Mouse (Mus musculus): ENCODE data around the gene Pdcd2.
"Not testable (repeated sequence)": the region's sequence is repeated elsewhere in the genome, so short reads cannot be mapped to it uniquely, and the experiment has no call there.

Gene Pdcd2

DNA sequence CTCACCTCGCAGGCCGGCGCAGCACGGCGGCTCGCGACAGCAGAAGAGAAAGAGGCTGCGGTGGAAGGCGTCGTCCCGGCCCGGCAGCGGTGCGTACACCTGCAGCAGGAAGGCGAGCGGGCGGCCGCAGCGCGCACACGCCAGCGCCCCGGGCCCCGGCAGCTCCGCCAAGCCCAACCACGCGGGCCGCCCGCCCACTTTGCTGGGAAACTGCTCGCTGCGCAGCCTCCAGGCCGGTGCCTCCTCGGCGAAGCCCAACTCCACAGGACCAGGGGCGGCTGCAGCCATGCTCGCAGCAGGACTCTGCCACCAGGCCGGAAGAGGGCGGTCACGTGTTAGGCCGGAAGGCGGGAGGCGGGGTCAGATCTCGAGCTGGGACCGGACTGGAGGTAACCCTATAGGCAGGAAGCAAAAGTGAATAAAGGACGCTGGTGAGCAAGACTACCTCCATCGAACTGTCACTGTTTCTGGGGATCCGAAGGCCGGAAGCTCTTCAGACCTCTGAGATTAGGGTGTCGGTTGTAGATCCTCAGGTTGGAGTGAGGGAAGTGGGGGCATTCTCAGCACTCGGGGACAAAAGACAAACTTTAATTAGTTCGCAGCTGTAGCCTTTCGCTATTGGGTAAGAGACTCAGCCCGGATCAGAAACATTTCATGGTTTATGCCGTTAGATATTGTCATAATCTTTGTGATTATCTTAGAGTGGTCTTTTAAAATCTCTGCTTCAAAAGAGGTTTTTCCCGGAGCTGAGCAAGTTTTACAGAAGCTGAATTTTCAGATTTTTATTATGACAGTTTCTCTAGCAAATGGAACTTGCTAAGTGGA is at the start of gene Pdcd2:
Pdcd2 (minus strand) TSS at position 316 of the 825 bp plus-strand sequence.
- DNase-seq = peak; percentile 94

- no peak for DNase-seq
These were observed 48.0 kb upstream of the Pdcd2 start for GRCm38 (mm10) chr17:15575056-15575455.

DNA sequence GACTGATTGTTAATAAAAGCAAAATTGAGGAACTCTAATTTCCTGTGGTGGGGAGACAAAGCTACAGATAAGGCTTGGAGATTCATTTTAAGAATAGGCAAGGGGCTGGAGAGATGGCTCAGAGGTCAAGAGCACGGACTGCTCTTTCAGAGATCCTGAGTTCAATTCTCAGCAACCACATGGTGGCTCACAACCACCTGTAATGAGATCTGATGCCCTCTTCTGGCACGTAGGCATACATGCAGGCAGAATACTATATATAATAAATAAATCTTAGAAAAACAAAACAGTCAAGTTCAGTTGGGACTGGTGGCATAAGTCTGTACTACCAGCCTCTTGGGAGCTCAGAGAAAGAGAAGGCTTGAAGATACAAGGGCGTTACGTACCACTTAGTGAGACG is 39.8 kb upstream of the Pdcd2 start:
- no peak for DNase-seq

GRCm38 (mm10) chr17:15564928-15565300 is 37.8 kb upstream of the Pdcd2 start:
- peak; percentile 10 for DNase-seq

DNA sequence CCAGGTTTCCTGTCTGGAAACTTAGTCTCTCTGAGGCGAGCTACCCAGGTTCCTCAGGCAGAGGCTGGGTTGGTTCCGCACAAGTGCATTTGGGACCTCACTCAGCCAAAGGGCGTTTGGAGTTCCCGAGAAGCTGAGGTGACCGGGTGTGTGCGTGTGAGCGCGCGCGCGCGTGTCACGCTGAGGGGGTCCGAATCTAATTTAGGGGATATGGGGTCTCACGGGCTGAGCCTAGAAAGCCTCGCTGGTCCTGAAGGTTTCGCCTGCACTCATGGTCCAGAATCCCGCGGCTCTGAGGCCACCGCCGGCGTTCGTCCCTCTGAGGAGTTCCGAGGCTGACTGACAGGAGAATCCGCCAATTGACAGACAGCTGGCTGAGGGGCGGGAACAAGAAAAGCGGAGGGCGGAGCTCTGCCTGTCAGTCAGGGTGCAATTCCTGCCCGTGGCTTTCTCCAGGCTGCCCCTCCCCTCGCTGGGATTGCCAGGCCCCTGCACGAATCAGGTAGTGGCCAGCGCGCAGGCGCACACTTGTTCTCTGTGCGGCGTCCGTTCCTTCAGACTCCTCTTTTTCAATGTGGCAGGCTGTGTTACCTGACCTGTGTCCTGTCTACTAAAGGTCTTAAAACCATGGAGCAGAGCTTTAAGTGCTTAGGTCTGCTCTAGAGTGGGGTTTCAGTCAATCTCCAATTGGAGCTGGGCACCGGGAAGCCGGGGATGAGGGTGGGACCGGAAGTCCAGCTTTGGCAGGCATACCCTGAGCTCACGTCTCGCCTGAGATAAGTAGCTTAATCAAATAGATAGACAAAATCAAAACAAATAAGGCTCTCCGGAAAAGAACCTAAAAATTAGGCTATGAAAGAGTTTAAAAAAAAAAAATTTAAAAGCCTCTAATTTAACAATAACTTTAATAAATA is 37.2 kb upstream of the Pdcd2 start, which contains the start of gene Prdm9:
Prdm9 (minus strand) TSS at position 341 of the 914 bp plus-strand sequence.
- DNase-seq = peak; percentile 99

- no peak for DNase-seq
These were observed 32.8 kb upstream of the Pdcd2 start for GRCm38 (mm10) chr17:15559946-15560345.

DNA sequence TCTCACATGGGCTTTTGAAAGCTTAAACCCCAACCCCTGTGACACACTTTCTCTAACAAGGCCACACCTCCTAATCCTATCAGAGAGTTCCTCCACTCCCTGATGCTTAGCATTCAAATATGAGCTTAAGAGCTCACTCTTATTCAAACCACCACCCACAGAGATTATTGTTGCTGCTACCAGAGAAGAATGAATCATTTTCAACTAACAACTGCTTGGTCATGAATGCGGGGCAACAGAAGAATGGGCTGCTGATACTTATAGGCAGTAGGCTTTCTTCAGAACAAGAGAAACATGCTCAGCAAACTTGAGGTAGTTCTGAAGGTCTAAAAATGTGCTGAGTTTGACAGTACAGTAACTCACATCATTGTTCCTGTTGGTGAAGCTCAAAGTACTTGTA is 22.6 kb upstream of the Pdcd2 start:
- no peak for DNase-seq

GRCm38 (mm10) chr17:15546440-15546839 is 19.3 kb upstream of the Pdcd2 start:
- no peak for DNase-seq

DNA sequence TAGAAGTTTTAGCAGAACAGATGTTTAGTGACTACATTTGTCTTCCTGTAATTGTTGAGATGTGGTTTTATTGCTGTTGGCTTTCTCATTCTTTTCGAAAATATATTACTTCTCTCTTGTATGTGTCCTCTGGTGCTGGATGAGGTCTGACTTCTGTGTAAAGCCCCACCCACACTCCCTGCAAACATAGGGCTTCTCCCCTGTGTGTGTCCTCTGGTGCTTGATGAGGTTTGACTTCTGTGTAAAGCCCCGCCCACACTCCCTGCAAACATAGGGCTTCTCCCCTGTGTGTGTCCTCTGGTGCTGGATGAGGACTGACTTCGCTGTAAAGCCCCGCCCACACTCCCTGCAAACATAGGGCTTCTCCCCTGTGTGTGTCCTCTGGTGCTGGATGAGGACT is 16.8 kb upstream of the Pdcd2 start:
- not testable (repeated sequence) for DNase-seq

DNA sequence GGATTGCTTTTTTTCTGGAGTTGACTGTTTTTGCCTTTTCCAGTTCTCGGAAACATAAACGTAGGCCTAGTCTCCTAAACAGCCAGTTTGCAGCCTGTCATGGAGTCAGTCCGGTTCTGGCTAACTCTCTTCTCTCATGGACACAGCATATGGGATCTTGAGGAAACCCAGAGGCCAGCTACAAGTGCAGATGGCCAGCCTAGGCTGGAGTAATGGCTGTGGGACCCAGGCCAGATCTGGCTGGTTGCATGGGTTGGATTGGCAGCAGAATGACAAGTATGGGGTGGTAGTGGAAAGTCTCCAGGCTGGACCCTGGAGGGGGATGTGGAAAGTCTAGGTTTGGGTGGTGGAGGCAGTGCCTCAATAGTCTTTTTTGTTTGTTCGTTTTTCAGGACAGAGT is 13.2 kb upstream of the Pdcd2 start:
- no peak for DNase-seq

GRCm38 (mm10) chr17:15536457-15536904 is 9.4 kb upstream of the Pdcd2 start:
- DNase-seq = no peak

DNA sequence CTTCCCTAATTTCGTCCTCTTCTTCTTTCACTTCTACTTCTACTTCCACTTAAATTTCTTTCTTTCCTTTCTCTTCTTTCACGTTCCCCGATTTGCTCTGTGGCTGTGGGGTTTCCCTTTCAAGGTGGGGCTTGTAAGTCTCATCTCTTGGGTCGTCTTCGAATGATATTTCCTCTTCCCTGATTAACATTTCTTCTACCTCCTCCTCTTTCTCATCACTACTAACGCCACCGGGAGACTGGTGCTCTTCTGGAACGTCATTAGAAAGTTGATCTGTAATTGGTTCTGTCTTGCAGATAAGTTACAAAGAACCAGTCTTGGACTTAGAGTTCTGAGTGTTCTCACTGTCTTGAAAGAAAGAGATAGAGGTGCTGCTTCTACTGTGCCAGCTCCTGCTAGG is 8.8 kb upstream of the Pdcd2 start:
- DNase-seq = no peak

DNA sequence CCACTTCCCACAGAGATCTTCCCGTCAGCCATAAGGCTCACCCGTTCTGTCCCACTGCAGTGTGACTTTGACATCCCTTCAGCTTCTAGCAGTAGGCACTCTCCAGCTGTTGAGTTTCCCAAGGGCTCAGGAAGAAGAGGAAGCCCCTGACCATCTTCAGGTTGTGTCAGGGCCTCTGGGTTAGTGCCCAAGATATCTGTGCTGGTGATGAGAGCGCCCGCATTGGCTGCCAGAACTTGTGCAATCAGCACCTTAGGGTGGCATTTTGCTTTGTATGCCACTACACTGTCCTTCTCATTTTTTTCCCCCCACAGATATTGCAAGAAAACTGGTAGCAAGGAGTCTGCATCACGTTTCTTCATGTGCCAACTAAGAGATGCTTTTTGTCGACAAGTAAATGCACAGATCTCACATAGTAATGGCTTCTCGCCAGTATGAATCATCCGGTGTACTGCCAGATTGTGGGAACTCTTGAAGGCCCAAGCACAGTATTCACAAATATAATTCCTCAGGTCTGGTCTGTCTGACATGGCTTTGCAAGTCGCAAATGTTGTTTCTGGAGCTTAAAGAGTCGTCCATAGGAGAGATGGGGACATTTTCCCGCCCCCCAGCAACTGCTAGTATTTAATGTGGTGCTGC is 8.2 kb upstream of the Pdcd2 start:
- DNase-seq = peak; percentile 62

DNA sequence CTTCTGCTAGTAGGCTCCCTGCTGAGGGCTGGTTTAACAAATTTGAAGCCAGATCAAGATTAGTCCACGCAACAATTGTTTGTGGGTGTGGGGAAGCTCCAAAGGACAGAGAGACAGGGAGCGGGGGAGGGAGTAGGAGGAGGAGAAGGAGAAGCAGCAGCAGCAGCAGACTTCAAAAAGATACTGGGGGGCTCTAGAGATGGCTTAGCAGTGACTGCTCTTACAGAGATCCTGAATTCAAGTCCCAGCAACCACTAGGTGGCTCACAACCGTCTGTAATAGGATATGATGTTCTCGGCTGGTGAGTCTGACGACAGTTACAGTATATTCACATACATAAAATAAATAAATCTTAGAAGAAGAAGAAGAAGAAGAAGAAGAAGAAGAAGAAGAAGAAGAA is 3.0 kb upstream of the Pdcd2 start:
- DNase-seq = peak; percentile 54

DNA sequence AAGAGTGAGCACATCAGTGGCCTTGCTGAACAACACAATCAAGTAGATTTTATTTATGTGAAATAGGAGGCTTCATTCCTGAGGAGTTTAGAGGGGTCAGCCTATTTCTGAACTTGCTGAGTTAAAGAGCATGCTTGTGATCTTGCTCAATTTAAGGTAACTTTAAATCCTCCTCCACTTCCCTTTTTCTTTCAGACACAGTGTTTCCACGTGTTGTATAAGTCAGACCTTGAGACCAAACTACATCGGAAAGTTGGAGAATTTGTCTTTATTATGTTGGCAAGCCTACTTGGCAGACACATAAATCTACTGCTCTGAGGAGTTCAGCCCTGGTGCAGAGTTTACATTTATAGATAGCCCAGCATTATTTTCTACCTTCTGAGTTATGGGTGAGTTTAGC is 1.8 kb upstream of the Pdcd2 start:
- no peak for DNase-seq

DNA sequence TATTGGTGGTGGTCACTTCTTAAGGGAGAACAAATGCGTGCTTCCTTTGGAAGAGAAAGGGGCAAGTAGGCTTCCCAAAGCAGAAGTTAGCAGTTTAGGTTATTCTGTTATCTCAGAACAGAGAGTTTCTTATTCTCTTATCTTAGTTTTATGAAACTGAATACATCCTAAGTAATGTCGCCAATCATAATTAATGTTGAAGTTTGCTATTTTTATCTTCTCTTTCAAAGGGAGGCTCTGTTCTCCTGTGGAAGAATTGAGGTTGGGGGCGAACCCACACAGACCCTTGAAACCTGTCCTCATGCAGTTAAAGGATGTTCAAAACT is 673 bp upstream of the Pdcd2 start:
- no peak for DNase-seq

DNA sequence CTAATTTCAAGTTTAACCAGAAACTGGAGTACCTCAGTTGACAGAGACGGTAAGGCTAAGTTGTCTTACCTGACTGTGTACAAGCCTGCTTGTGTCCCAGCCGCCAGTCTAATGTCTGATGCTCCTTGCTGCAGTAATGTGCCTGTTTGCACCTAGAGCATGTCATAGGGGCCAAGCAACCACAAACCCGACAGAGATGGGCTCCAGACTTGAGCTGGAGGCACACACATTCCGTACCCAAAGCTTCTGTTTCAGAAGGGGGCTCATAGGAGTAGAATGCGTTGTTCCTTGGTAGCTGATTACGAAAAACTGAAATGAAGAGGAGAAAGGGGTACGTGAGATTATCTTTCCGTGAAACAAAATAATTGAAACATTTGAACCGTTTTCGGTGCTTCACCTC is 797 bp downstream of the Pdcd2 start:
- no peak for DNase-seq

GRCm38 (mm10) chr17:15518766-15519165 is 8.3 kb downstream of the Pdcd2 start:
- DNase-seq = no peak

DNA sequence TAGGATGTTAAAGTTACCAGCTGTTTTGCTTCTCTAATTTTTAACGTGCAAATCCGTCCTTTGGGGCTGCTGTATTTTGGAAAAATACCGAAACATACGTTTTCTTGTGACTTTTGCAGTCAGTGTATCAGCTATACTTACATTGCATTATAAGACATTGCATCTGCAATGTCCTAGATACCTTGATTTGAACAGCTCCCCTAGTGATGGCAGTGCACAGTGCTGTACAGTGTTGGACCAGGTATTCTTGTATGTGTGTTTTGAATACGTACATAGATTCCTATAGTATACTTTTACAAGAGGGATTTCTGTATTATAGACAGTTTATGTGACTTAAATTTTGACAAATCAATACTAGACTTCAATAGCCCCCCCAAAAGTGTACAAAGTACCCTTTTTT is 8.9 kb downstream of the Pdcd2 start:
- DNase-seq = no peak

- no peak for DNase-seq
These were observed 9.3 kb downstream of the Pdcd2 start for GRCm38 (mm10) chr17:15517776-15518175.

DNA sequence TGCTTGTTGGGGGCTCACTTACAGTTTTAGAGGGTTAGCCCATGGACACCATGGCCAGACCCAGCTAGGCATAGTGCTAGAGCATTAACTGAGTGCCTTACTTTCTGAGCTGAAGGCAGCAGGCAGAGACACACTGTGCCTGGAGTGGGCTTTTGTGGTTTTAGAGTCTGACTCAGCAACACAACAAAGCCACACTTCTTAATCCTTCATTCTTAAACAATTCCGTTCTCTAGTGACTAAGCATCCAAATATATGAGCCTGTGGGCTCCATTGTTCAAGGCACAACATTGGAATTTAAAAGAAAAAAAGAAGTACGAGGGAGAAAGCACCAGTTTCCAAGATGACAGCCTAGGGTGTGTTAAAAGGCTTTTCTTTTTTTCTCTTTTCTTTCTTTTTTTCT is 16.4 kb downstream of the Pdcd2 start:
- DNase-seq = no peak

DNA sequence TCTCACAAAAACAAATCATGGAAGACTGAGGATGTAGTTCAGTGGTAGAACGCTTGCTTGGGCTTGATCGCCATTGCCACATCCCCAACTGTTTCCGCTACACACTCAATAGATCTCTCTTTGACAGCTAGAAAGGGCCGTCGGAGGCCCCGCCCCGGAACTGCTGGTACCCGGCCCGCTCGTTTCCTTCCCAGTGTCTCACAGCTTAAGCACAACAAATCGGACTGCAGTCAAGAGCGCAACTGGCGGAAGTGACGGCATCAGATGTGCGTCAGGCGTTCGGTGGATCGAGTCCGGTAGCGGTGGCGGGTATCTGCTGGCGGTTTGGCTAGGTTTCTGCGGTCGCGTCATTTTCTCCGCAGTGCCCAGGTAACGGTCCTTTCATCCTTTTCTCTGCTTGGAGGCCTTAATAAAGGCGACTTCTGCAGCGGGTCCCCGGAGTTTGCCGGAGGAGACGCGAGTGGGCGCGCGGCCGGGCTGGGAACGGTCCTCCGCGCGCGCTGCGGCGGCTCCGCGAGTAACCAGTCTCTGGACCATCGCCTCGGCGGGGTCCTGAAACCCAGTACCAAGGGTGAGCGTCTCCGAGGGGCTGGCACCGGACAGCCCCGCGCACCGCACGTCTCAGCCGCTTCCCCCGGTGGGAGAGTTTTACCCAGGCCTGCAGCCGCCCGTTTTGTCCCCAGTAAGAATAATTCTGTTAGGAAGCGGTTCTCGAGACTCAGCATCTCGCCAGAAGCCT is 27.3 kb downstream of the Pdcd2 start, which contains the start of the genes Psmb1 and Tbp:
Psmb1 (minus strand) TSS at position 96 of the 739 bp plus-strand sequence.
Tbp (plus strand) TSS at position 233 of the 739 bp plus-strand sequence.
- peak; percentile 98 for DNase-seq

DNA sequence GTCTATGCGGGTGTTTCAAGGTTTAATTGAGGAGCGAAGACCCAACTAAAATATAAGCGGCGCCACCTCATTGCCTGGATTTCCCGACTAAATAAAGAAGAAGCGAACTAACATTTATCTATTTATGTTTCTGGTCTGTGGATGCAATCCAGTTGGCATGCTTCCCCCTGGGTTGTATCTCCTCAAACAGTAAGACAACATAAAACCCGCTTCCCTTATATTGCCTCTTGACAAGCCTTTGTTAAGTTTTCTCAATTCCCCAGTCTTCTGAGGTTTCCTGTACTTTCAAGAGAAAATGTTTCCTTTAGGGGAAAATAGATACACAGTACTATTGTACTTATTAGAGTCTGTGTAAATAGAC is 28.4 kb downstream of the Pdcd2 start:
- no peak for DNase-seq

Data from right cerebral cortex, adult 18-20 months (tissue).